Mouse (Mus musculus) spleen, adult 18-20 months (tissue): ENCODE data around the gene Por.
A peak's percentile ranks its signal among the peaks of the same experiment; 100 is the strongest.

ENCODE experiments used
- DNase-seq, 2 experiments: peaks; one replicate each; pipeline ENCODE4 v3.0.0; 2022; ENCODE audit warnings: mixed read lengths in 2 of 2

The Por gene

DNA sequence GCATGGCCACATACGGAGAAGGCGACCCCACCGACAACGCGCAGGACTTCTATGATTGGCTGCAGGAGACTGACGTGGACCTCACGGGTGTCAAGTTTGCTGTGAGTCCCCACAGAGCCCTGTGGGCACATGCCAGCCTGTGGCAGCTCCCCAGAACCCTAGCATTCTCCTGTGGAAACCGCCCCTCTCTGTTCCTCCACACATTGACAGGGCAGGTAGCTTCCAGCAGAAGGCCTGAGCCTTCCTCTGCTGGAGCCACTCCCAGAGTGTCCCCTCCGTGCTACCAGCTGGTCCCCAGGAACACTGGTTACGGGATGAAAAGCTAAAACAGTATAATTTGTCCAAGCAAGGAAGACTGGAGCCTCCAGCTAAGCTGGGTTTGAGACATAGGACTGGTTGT is 60.4 kb downstream of the Por start:
- DNase-seq = no peak

DNA sequence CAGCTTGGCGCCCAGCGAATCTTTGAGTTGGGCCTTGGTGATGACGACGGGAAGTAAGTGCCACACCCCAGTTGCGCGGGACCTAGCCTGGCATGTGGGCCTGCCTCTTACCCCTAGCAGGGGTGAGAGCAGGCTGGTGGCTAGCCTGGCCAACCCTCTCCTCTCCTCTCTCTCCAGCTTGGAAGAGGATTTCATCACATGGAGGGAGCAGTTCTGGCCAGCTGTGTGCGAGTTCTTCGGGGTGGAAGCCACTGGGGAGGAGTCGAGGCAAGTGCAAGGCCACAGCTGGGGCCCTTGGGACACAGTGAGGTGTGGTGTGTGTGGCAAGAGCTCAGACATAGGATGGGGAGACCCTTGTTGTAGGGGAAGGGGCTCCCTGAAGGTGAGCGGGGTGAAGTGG is 61.1 kb downstream of the Por start:
- DNase-seq = no peak

DNA sequence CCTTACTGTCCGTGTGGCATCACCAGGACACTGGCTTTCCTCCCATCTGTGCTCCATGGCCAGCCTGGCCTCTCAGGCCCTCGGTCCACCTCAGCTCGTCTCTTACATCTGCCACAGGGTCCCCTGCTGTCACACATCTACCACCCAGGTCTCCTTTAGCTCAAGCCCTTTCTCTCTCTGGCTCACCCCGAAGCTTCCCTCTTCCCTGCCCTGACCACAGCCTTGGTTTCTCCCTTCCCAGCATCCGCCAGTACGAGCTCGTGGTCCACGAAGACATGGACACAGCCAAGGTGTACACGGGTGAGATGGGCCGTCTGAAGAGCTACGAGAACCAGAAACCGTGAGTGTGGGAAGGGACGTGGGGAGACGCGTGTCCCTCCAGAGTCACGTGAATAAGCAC is 61.5 kb downstream of the Por start:
- DNase-seq = no peak

DNA sequence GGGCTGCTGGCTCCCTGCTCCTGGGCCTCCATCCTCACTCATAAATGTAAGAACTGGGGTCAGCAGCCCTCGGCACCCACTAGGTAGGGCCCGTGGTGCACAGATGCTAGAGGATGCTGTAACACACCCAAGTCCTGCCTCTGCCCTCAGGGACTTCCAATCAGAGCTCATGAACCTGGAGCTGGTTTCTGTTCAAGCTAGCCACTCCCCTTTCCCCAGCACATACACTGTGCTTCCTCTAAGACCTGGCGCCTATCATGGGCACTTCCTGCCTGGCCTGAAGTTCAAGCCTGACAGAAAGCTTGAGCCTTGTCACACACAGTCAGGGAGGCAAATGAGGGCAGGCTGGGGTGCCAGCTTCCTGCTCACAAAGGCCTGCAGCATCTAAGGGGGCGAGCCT is 63.2 kb downstream of the Por start:
- no peak for DNase-seq

DNA sequence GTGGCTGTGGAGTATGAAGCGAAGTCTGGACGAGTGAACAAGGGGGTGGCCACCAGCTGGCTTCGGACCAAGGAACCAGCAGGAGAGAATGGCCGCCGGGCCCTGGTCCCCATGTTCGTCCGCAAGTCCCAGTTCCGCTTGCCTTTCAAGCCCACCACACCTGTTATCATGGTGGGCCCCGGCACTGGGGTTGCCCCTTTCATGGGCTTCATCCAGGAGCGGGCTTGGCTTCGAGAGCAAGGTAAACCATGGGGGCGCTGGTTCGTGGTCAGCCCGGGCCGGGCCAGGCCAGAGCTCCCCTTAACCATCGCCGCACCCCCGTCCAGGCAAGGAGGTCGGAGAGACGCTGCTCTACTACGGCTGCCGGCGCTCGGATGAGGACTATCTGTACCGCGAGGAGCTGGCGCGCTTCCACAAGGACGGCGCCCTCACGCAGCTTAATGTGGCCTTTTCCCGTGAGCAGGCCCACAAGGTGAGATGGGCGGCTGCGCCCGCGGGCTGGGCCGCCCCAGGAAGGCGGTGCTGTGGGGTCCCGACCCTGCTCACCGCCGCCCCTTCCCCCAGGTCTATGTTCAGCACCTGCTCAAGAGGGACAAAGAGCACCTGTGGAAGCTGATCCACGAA is 64.3 kb downstream of the Por start:
- DNase-seq = no peak

DNA sequence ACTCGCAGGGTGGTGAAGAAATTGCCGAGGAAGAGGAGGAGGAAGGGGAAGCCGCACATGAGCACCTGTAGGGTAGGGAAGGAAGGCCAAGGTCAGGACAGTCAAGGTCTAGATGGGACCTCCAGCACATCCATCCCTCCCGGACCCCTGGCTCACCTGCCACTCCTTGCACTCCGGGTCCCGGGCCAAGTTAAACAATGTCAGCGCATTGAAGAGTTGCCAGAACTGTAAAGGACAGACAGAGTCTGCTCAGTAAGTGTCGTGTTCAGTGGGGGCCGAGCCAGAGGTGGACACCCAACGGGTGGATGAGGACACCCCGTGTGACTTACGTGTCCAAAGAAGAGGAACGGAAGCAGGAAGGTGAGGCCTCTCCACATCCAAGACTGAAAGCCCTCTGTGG is 65.9 kb downstream of the Por start:
- no peak for DNase-seq

DNA sequence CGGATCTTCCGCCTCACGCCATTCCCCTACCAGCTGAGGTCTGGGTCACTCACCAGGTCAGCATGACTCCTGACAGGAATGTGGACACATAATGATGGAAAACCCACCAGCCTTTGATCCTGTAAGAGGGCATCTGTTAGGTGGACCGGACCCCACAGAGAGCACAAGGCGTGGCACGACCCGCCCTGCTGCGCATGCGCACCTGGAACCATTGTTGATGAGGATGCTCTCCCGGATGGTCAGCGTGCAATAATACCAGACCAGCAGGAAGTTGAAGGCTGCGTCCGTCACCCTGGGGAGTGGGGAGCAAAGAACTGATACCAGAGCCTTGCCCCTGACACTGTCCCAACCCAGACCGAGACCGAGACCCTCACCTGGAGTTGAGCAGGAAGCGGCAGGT is 66.7 kb downstream of the Por start:
- DNase-seq = no peak

DNA sequence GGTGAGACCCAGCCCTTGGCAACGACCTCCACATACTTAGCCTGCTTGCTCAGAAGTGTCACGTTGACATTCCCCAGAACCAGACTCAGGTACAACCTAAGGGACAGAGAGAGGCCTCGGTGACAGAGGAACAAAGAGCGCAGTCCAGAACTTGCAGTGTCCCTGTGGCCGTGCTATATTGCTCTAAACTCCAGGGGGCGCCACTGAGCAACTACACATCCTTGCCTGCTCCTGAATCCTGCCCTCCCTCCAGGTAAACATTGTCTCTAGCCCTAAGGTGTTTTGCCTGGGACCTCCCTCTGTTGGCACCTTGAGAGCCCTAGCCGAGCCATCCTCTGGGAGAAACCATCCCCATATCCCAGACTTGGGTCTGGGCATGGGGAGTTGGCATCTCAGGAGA is 67.3 kb downstream of the Por start:
- no peak for DNase-seq

DNA sequence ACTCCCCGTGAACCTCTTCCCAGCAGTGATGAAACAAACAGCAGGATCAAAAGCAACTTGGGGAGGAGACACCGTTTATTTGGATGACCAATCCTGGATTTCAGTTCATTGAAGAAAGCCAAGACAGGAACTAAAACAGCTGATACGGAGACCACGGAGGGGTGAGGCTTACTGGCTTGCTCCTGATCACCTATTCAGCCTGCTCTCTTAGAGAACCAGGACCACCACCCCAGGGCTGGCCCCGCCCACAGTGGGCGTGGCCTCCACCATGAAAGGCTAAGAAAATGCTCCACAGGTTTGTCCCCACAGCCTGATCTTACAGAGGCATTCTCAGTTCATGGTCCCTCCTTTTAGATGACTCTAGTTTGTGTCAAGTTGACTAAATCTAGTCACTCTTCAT is 68.4 kb downstream of the Por start:
- DNase-seq = no peak

DNA sequence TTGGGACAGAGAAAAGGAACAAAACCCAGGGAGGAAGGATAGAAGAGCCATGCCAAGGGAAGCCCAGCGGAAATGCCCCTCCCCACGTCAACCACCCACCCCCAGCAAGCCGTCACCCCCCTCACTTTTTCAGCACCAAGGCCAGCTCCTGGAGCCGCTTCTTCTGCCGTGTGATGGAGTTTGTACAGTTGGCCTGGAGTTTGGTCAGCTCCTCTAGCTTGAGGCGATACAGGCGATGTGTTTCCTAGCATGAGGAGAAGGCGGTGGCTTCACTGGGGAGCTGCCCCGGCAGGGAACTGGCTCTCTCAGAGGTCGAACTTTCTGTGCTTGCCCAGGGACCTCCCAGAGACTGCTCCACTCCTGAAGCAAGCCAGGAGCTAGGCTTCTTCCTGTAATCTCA is 72.3 kb downstream of the Por start:
- no peak for DNase-seq

DNA sequence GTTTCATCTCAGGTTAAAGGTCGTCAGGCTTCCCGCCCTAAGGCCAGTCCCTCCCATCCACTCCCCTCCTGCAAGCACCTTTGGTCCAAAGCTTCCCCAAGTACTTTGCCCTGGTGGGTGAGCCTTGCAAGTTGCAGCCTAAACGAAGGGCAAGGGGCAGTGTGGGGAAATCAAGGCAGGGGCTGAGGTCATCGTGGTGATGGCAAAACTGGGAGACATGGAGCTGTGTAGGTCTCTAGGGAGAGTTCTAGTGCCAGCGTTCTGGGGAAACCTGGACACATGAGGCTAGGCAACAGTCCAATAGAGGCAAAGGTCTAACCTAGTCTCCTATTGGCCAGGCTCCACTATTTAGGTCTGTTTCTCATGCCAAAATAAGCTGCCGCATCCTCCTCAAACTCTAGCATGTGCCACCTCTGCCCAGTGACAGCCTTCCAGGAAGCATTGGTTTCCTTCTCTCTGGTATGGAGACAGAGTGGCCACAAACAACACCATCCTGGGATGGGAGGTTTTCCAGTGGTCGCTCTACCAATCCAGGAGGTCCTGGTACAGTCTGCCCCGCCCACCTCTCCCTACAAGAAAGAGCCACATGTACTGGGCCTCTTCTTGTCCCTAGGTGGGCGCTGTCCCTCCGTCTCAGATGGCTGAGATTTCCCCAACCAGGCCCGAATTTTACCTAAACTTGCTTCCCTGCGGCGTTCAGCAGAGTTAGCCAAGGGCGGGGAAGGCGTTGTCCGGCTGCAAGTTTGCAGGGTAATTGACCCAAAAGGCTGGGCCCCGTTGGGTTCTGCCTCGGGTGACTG is 73.3 kb downstream of the Por start:
- no peak for DNase-seq

DNA sequence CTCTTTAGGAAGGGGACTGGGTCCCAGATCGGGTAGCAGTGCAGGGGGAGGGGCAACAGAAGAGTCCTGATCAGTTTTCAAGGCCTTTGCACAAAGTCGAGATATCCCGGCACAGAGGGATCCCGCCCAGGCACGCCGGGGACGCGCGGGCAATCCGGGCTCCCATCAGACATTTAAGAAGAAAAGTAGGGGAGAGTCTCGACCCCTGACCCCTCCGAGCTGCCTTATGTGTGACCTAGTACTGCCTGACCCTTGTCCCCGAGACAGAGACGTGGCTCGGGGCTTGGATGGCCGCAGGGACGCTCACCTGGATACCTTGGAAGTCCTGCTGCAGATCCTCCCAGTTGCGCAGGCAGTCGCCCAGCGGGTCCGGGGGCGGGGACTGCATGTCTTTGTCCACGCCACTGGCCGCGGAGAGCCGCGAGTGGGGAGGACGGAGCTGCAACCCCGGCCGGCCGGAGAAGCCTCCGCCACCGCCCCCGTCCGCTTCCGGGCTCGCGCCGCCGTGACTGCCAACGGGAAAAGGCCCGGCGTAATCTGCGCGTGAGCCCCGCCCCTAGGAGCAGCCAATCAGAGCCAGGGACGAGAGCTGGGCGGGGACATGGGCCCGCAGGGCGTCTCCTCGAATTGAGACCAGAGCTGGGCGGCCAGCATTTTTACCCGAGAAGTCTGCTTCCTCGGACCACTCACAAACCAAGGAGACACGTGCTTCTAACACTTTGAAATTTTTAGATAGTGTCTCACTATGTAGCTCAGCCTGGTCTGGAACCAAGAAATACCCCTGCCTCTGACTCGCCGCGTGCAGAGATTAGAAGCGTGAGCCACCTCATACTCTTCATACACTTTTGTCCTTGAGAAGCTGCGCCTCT is 74.1 kb downstream of the Por start, which contains the start of gene Tmem120a:
Gene Tmem120a, minus strand, starts transcription at position 708 of the 869 bp plus-strand sequence.
- DNase-seq = peak; percentile 90 to 96

DNA sequence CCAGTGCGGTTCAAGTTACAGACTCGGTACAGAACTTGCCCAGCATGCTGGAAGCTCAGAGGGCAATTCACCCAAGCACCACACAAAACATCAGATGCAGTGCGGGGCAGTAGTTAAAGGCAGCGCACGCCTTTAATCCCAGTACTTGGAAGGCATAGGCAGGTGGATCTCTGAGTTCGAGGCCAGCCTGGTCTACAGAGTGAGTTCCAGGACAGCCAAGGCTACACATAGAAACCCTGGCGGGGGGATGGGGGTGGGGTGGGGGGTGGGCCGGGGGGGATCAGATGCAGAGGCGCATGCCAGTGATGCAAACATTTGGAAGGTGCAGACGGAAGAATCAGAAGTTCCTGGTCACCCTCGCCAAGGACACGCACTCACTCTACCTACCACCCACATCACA is 74.9 kb downstream of the Por start:
- DNase-seq = no peak

DNA sequence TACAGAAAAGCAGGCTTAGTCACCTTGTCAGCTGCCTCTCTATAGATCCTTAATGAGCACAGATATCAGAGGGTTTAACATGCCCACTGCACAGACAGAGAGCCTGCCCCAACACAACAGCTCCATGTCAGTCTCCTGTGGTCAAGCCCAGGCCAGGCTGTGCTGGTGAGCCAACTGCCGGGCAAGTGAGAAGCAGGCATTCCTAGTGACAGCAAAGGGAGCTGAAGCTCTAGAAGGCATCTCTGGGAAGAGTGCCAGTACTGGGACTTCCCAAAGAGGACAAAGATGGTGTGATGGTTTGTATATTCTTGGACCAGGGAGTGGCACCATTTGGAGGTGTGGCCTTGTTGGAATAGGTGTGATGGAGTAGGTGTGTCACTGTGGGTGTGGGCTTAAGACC is 81.2 kb downstream of the Por start:
- DNase-seq = no peak

DNA sequence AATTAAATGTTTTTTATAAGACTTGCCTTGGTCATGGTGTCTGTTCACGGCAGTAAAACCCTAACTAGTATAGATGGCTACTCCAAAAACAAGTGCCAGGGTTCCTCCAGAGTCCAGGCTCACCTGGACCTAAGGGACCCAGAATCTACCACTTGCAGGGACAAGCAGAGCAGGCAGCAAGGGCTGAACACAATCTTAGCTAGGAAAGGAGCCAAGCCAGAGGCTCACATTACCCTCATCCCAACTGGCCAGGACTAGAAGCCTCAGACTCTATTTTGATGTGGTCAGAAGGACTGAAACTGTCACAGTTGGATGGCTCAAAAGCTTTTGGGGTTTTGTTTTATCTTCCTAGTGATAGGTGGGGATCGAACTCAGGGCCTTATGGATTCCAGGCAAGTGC is 81.8 kb downstream of the Por start:
- no peak for DNase-seq

DNA sequence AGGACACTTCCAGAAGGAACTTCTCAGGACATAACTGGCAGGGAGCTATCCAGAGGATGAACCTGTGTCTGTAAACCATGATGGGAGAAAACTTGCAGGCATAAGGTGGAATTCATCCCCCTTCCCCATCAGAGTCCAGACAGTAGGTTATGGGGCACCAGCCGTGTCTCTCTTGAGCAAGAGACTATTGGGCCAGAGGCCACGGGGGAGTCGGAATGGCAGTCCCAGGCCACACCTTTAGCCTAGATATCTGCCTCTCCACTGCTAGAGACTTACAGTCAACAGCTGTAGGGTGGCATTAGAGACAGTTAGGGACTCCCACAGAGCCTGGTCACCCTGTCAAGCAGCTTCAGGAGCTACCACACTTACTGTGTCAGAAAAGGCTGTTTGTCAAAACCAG is 92.0 kb downstream of the Por start:
- no peak for DNase-seq

DNA sequence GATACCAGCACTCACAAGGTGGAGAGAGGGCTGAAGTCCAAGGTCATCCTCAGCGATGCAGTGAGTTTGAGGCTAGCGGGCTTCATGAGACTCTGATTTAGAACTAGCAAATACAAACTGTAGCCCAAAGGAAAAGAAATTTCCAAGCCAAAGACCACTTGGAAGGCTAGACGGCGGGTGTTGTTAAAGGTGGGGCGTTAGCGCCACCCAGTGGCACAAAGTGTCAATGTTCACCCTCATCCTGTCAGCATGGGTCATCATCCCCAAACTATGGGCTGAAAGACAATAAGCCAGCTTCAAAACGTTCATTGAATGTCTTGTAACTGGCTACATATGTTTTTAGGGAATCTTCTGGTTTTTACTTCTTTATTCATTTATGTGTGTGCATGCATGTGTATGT is 93.7 kb downstream of the Por start:
- DNase-seq = peak; percentile 28 to 70

DNA sequence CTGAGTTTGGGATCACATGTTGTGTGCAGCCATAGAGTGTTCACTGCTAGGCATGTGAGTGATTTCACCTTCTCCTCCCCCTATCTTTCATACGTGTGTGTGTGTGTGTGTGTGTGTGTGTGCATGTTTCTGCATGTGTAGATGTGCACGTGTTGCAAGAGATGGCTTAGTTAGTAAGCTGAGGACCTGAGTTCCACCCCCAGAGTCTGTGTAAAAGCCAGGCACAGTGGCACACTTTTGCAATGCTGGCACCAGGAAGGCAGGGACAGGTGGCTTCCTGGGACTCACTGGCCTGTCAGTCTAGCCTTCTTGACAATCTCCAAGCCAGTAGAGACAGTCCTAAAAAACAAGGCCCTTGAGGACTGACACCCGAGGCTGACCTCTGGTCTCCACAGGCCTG is 95.1 kb downstream of the Por start:
- DNase-seq = no peak

DNA sequence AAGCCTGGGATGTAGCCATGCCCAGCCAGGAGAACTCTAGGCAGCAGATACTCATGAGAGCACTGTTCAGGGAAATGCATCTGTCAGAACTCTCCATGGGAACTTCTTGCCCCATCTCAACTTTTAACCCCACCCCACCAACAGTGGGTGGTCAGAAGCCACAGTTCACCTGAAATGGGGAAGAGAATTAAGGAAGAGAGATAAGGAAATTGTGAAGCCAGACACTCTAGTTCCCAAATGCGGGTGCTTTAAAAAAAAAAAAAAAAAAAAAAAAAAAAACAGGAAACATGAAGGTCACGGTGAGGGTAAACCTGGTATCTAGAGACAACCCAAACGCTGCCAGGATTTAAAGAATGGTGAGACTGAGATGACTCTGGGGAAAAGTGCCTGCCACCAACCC is 102.7 kb downstream of the Por start:
- no peak for DNase-seq

DNA sequence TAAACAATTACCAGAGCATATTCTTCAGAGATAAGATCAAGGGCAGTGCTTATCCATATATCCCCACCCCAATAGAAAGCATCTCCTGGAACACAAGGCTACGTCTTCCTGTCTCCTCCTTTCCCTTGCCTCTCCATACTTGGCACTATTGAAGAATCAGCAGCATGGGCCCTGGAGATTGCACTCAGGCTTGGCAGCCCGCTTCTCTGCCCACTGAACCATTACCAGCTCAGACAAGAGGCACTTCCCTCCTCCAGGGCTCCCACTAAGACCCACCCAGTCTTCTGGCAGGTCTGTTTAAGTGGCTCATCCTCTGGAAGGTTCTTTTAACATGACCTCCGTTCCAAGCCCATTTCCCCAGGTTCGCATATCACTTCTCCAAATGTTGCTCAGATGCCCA is 106.7 kb downstream of the Por start:
- no peak for DNase-seq

DNA sequence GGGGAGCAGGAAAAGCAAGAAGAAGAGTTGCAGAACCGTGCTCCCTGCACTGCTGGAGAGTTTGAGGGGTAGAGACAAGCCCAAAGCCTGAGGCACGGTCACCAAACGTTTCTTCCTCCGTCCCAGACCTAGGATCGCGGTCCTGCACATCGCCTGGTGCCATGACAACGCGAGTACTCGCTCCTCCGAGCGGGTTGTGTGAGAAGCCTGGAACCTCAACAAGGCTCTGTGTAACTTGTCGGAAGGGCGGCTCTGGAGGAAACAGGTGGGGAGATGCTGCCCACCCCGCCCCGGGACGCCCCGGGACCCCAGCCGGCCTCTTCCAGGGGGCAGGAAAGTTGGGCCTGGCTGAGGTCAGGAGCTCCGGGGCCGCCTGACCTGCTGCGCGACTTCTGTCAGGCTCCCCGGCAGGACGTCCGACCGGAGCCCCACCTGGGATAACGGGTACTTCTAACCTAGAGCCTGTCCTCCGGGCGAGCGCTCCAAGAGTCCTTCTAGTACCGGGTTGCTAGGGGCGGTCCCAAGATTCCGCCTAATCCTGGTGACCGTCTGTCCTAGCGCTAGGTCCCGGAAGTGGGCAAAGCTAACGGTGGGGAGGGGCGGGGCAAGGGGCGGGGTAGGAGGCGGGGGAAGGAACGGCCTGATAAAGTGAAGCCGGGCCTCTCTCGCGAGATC is 108.1 kb downstream of the Por start, which contains the start of gene Styxl1:
Gene Styxl1, minus strand, starts transcription at position 590 of the 675 bp plus-strand sequence.
- no peak for DNase-seq

DNA sequence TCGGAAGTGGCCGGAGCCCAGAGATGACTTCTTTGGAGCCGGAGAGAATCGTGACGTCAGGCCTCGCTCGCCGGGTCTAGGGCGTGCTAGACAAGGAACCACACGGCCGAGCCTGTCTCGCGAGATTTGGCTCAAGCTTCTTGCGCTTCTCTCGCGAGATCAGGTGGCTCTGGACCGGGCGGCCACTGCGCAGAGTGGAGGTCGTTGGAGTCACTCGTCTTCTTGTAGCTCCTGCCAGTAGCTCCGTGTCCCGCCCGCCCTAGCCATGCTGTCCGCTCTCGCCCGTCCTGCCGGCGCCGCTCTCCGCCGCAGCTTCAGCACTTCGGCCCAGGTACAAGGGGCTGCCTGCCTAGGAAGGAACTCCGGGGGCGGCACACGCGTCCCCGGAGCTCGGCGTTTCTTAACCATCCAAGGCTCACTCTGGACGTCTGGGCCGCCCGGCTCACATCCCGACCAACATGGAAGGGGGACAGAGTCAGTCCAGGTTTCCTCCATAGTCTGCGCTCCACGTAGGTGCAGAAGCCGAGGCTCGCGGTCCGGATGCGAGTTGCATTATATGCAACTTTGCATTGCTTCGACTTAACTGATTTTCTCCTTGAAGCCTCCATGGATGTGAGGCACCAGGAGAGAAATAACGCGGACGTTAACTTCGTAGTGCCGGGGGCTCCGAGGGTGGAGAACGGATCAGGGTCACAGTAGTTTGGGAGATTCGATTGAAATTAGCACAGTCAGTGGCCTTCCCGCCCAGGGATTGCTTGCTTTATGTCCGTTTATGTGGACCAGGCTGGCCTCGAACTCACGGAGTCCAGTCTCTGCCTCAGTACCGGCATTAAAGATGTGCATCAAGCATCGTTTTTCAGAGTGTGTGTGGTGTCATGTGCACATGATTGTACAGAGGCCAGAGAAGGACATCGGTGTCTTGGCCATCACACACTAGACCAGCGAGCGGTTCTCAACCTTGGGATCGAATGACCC is 108.9 kb downstream of the Por start, which contains the start of gene Mdh2:
Gene Mdh2, plus strand, starts transcription at position 10 of the 975 bp plus-strand sequence.
- peak; percentile 96 to 99 for DNase-seq
